Mouse (Mus musculus) cerebellum, adult 2 months (tissue): ENCODE data around the gene Zfp661. TPM values are rescaled to one million over a fixed set of nuclear protein-coding genes. Genes with fewer than 3 reads are reported as not detected.

Experiments used
- DNase-seq, 2 experiments: peaks; one replicate each; pipeline ENCODE4 v3.0.0; 2021
- H3K27ac ChIP-seq: fragments of 200-500 bp; 2 replicates; pipeline ENCODE4 v1.5.1; 2012; ENCODE audit warnings: low read length, control low read depth, inconsistent platforms; ENCODE audit not compliant: insufficient read depth
- H3K27me3 ChIP-seq: fragments of 200-500 bp; 2 replicates; pipeline ENCODE4 v1.6.1; 2012; ENCODE audit warnings: inconsistent platforms, mild to moderate bottlenecking, low read length, moderate library complexity; ENCODE audit not compliant: control insufficient read depth, insufficient read depth
- H3K4me1 ChIP-seq: fragments of 200-500 bp; 2 replicates; pipeline ENCODE4 v1.6.1; 2011; ENCODE audit warnings: low read length; ENCODE audit not compliant: control insufficient read depth, insufficient read depth
- H3K4me3 ChIP-seq: fragments of 200-500 bp; replicated peaks from 2 replicates; pipeline ENCODE3; 2011; ENCODE audit warnings: mild to moderate bottlenecking, low read depth, low read length, control low read depth; ENCODE audit not compliant: insufficient read depth
- CTCF ChIP-seq: fragments of 200-500 bp; IDR thresholded peaks from 2 replicates; pipeline ENCODE4 v1.5.1; 2011; ENCODE audit warnings: low read depth, mild to moderate bottlenecking, control low read depth, low read length, moderate library complexity, borderline replicate concordance; ENCODE audit not compliant: insufficient read depth
- POLR2A ChIP-seq: fragments of 200-500 bp; IDR thresholded peaks from 2 replicates; pipeline ENCODE4 v1.6.1; 2011; ENCODE audit warnings: low read length, control low read depth, borderline replicate concordance; ENCODE audit not compliant: insufficient read depth
- WGBS: fragments of 180-500 bp; shearing (Covaris S2); methylation state at CpG from one replicate; pipeline ENCODE4 v1.1.7; 2018; 5-methylcytosine and 5-hydroxymethylcytosine counted together
- polyA plus RNA-seq: library from polyadenylated mRNA; depleted of rRNA; stranded (reverse); fragments of >200 nt; gene quantifications from 2 replicates; pipeline ENCODE4 v1.2.3, GENCODE M21; 2012

Gene Zfp661
- polyA plus RNA-seq, 1 experiment = 6.1 TPM

DNA sequence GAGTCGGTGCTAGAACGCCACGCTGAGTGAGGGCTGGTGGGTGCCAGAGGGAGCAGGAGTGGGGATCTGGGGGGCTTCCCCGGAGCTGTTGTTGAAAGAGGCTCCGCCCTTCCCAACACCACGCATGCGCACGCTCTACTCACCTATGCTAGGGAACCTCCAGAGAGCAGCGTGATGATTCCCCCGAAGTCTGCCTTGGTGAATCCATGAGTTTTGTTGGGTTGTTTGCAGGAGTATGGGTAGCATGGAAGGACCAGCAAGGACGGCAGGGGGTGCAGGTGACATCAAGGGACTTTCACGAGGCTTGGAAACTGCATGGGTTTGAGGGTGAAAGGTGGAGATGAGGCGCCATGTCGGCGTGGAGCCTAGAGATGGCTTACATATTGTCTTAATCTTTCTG lies 3.3 kb upstream of the Zfp661 start:
- H3K27me3 ChIP-seq = no peaks in the 10 kb centered on the region
- TF ChIP-seq POLR2A (no peak), CTCF (no peak)
- no peak overlapping the region for H3K4me3 ChIP-seq
- peaks cover 3% of the 10 kb centered on the region for H3K4me1 ChIP-seq
- no peak overlapping the region for H3K27ac ChIP-seq
- WGBS = 81% methylated on average over 15 of the region's 15 CpGs
- no peak for DNase-seq

- WGBS = 87% methylated on average over 9 of the region's 9 CpGs
- peaks cover 3% of the 10 kb centered on the region for H3K4me1 ChIP-seq
- no peak for DNase-seq
- no peak overlapping the region for H3K27ac ChIP-seq
- no peak for TF ChIP-seq POLR2A
- TF ChIP-seq CTCF = no peak
- no peaks in the 10 kb centered on the region for H3K27me3 ChIP-seq
- no peak overlapping the region for H3K4me3 ChIP-seq
Measured at GRCm38 (mm10) chr2:127588897-127589296, 2.0 kb upstream of the Zfp661 start.

DNA sequence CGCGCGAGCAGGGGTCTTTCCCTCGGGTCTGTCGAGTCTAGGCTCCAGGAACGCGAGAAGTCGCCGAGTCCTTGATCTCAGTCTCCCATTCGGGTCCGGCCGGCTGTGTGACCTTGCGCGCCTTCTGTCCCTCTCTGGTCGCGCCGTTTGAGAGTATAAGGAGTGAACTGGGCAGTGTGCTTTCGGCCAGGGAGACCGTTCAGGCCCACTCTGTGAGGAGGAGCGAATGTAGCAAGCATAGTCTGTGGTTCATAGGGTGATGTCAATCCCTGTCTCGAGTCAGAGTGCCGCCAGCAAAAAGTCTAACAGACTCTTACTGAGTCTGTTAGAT lies 585 bp upstream of the Zfp661 start:
- no peak for DNase-seq
- Histone ChIP-seq H3K27ac (peak overlapping the region; percentile 90), H3K27me3 (no peaks in the 10 kb centered on the region), H3K4me1 (peaks cover 3% of the 10 kb centered on the region), H3K4me3 (peak overlapping the region; percentile 93)
- TF ChIP-seq CTCF (no peak), POLR2A (no peak)
- under 1% methylated on average over 22 of the region's 22 CpGs for WGBS

GRCm38 (mm10) chr2:127584436-127584858 lies 2.4 kb downstream of the Zfp661 start:
- under 1% methylated on average over 24 of the region's 24 CpGs for WGBS
- DNase-seq = peak; percentile 96 to 98
- Histone ChIP-seq H3K4me3 (peak overlapping the region; percentile 90), H3K4me1 (peaks cover 3% of the 10 kb centered on the region), H3K27me3 (no peaks in the 10 kb centered on the region), H3K27ac (0 out of 2 replicates have a peak overlapping the region, but pooled peaks have one; percentile 3)
- TF ChIP-seq CTCF (no peak), POLR2A (peak; percentile 99)

- WGBS = 63% methylated on average over 1 of the region's 1 CpGs
- no peaks in the 10 kb centered on the region for H3K27me3 ChIP-seq
- TF ChIP-seq POLR2A (no peak), CTCF (no peak)
- H3K4me3 ChIP-seq = no peak overlapping the region
- H3K4me1 ChIP-seq = no peaks in the 10 kb centered on the region
- H3K27ac ChIP-seq = no peak overlapping the region
- DNase-seq = no peak
Measured at GRCm38 (mm10) chr2:127573322-127573721, 13.6 kb downstream of the Zfp661 start.

- H3K27ac ChIP-seq = no peak overlapping the region
- H3K27me3 ChIP-seq = no peaks in the 10 kb centered on the region
- peak; percentile 83 to 89 for DNase-seq
- TF ChIP-seq POLR2A = no peak
- peak; percentile 93 for TF ChIP-seq CTCF
- 7% methylated on average over 18 of the region's 18 CpGs for WGBS
- H3K4me3 ChIP-seq = no peak overlapping the region
- H3K4me1 ChIP-seq = peaks cover 3% of the 10 kb centered on the region; the same call in 1 of the 2 replicates
Measured at GRCm38 (mm10) chr2:127559070-127559966, 27.6 kb downstream of the Zfp661 start.

DNA sequence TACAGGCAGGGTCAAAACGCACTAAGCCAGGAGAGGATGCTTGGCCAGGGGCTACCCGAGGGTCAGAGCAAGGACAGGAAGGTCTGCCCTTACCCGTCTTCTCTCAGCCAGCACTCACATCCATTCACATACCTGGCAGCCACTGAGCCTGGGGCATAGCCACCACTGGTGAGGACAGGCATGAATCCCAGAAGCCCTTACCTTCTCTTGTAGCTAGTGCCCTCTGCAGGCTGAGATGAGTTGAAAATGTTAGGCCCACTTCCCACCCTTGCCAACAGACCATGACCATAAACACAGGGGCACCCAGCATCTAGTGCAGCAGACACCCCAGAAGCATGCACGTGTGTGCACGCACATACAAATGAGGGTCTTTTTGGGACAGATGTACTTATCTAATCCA lies 35.8 kb downstream of the Zfp661 start:
- H3K27me3 ChIP-seq = no peaks in the 10 kb centered on the region
- WGBS = 38% methylated on average over 5 of the region's 5 CpGs
- TF ChIP-seq POLR2A (no peak), CTCF (peak; percentile 87)
- no peak overlapping the region for H3K4me3 ChIP-seq
- DNase-seq = peak; percentile 83 to 89
- 0 out of 2 replicates have a peak overlapping the region, but pooled peaks have one; percentile 12 for H3K27ac ChIP-seq
- peaks cover 13% of the 10 kb centered on the region; the same call in 1 of the 2 replicates for H3K4me1 ChIP-seq

GRCm38 (mm10) chr2:127550446-127550845 lies 36.4 kb downstream of the Zfp661 start:
- no peak overlapping the region for H3K4me3 ChIP-seq

DNA sequence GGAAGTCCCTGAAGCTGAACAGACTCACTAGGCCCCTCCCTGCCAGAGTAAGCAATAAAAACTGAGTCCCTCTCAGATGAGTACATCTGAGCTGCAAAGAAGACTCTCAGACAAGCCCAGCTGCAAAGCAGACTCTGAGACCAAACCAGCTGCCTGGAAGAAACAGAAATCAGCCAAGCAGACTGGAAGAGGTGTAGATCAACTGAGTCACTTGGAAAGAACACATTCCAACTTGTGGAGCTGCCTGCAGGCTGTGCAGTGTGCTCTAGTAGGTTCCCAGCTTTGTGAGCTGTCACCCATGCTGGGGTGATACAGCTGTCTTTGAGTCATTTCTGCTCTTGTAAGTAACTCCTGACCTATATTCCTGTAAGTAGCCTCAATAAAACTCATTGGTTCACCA lies 37.2 kb downstream of the Zfp661 start:
- no peak overlapping the region for H3K4me3 ChIP-seq
- DNase-seq = peak in 1 of 2 experiments; percentile 11

More at GRCm38 (mm10) chr2:127550446-127550845, 36.4 kb downstream of the Zfp661 start:
- 26% methylated on average over 1 of the region's 1 CpGs for WGBS
- no peaks in the 10 kb centered on the region for H3K27me3 ChIP-seq
- DNase-seq = peak; percentile 42 to 67
- 0 out of 2 replicates have a peak overlapping the region, but pooled peaks have one; percentile 12 for H3K27ac ChIP-seq
- TF ChIP-seq POLR2A (no peak), CTCF (no peak)
- peaks cover 13% of the 10 kb centered on the region; the same call in 1 of the 2 replicates for H3K4me1 ChIP-seq

More for the DNA sequence above, 37.2 kb downstream of the Zfp661 start:
- Histone ChIP-seq H3K4me1 (peaks cover 13% of the 10 kb centered on the region; the same call in 1 of the 2 replicates), H3K27me3 (no peaks in the 10 kb centered on the region), H3K27ac (no peak overlapping the region)
- no peak for TF ChIP-seq POLR2A
- no peak for TF ChIP-seq CTCF
